Mouse (Mus musculus): ENCODE measurements around the gene Mfsd7a.
"Not testable (repeated sequence)": the region's sequence is repeated elsewhere in the genome, so short reads cannot be mapped to it uniquely, and the experiment has no call there.

The Mfsd7a gene

GRCm38 (mm10) chr5:108448785-108449668, at the start of gene Mfsd7a:
Mfsd7a (minus strand) TSS chr5:108448891.
- no peak for DNase-seq (ENCODE audit: low read depth)

- DNase-seq (ENCODE audit: low read depth), result not testable (repeated sequence)
Observed at GRCm38 (mm10) chr5:108486148-108486547, 37.5 kb upstream of the Mfsd7a start.

DNA sequence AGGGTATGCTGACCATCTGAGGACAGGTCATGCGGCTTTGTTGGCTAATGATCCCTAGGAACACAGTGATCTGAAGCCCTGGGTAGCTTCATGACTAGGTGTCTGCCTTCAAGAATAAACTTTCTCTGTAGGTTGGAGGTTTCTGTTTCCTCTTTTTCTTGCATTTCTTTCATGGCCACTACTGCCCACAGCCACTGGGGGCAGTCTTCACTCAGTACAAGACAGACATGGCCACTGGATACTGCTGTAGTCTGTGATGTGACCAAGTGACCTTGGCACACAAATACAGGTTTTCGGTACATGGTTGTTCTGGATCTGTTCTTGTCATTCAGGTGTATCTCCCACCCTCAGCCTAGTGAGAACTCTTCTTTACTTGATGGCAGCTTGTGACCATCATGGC, 36.5 kb upstream of the Mfsd7a start:
- DNase-seq (ENCODE audit: low read depth), result peak; percentile 72

DNA sequence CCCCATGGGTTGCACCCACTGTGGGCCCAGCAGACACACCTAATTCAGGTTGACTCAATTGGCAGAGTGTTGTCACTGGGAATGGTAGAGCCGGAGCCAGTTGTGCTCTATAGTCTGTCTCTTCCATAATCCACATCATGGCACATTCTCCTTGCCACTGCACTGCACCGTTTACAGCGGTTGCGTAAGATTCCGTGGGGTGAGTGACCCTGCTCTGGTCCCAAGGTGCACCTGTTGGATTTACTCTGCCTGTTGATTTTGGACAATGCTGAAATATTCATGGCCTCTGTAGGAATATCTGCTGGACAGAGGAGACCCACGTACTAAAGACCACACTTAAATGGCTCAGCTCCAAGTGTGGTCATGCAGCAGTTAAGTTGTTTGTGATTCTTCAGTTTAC, 34.3 kb upstream of the Mfsd7a start:
- no peak for DNase-seq (ENCODE audit: low read depth)

DNA sequence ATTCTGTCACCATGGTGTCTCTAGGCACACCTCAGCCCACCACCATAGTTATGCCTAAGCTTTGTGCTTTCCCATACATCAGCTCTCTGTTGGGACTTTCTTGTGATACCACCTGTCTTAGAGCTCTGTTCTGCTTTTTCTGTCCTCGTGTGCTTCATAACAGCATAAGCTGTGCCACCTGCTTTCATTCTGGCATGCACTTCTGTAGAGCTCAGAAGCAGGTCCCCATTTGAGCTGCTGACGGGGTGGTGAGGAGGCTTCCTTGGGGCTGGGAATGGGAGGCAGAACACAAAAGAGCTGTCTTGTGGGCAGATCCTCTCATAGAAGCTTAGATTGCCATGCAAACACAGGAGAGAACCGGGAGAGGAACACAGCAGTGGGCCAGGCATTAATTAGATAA, 27.3 kb upstream of the Mfsd7a start:
- no peak for DNase-seq (ENCODE audit: low read depth)

DNA sequence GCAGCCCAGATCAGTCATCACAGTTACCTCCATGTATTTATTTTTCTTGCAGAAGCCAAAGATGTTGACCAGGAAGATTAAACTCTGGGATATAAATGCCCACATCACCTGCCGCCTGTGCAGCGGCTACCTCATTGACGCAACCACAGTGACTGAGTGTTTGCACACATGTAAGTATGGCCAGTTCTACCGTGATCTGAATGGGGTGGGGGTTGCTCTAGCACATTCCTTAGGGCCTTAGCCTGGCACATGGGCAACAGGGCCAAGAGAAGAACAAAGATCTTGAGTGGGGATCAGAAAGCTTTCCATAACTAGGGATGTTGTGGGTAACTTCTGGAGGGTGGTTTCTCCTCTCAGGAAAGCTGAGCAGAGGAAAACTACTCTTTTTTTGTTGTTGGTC, 25.0 kb upstream of the Mfsd7a start:
- DNase-seq (ENCODE audit: low read depth), result no peak

DNA sequence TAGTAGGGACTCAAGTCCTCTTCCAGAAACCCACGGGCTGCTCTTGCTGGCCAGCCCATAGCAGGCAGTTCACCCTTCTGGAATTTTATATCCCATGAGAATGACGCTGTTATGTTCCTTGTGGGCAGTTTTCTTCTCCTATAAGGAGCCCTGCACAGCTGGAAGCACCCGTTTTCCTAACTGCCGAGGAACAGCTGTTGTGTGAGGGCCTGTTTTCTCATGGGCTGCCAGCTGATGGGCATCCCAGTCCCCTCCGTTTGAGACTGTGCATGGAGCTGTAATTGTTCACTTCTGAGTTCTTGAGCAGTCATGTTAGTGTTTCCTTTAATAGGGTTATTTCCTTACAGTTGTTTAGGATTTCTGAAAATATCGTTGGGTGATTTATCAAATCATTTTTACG, 20.9 kb upstream of the Mfsd7a start:
- DNase-seq (ENCODE audit: low read depth), result no peak

GRCm38 (mm10) chr5:108466647-108467046, 18.0 kb upstream of the Mfsd7a start:
- DNase-seq (ENCODE audit: low read depth), result peak; percentile 21

DNA sequence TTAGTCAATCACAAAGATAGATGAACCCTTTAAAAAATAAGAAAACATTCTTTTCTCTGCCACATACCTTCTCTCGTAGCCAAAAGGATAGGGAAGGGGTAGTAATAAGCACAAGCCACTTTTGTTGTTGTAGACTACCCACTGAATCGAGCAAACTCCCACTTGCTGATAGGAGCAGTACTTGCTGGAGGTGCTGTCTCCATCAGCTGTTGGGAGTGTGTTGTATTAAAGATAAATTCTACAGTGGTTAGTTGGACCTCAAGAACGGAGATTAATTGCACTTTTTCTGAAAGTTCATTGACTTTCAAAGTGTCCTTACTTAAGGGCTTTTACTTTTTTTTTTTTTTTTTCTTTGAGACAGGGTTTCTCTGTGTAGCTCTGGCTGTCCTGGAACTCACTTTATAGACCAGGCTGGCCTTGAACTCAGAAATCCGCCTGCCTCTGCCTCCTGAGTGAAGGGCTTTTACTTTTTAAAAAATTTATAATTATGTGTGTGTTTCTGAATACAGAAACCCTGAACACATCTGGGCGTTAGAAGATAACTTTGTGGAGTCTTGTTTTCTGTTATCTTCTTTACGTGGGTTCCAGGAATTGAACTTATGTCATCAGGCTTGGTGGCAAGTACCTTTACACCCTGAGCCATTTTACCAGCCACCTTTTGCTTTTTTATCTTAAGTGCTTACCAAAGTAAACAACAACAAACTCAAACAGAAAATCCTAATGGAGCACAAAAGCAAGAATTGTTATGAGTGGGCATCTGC, 16.6 kb upstream of the Mfsd7a start:
- DNase-seq (ENCODE audit: low read depth), result no peak

- DNase-seq (ENCODE audit: low read depth), result no peak
Observed at GRCm38 (mm10) chr5:108462446-108462845, 13.8 kb upstream of the Mfsd7a start.

GRCm38 (mm10) chr5:108461082-108462065, 12.7 kb upstream of the Mfsd7a start, which contains the start of gene Pcgf3:
Pcgf3 (plus strand) TSS chr5:108461232.
- peak; percentile 95 for DNase-seq (ENCODE audit: low read depth)

DNA sequence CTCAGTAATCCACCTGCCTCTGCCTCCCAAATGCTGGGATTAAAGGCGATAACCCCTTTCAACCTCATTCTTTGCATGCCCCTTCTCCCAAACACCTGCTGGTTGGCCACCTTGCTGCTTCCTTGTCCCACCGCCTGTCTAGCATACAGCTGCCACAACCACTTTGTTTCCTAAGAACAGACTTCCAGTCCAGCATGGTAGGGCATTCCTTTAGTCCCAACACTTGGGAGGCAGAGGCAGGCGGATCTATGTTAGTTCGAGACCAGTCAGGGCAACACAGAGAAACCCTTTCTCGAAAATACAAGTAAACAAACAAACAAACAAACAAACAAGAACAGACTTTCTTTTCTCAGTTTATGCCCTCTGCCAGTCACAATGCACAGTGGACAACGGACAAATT, 11.8 kb upstream of the Mfsd7a start:
- no peak for DNase-seq (ENCODE audit: low read depth)

DNA sequence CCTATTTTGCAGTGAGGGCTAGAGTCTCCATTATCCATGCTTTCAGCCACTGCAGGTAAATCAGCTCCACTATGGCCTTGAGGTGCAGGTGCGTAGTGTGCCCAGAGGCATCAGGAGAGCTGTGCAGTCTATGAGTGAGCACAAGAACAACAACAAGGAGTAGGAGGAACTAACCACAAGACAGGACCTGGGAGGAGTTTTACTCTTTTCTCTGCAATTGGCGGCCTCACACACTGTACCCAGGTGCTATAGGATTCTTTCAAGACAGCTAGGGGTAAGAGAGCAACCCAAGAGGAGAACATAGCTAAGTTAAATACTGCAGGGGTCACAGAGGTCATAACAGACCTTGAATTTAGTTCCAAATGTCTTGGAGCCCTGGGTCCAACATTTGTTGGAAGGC, 10.0 kb upstream of the Mfsd7a start:
- no peak for DNase-seq (ENCODE audit: low read depth)

GRCm38 (mm10) chr5:108454094-108454493, 5.4 kb upstream of the Mfsd7a start:
- no peak for DNase-seq (ENCODE audit: low read depth)

- no peak for DNase-seq (ENCODE audit: low read depth)
Observed at GRCm38 (mm10) chr5:108452422-108452821, 3.7 kb upstream of the Mfsd7a start.

- no peak for DNase-seq (ENCODE audit: low read depth)
Observed at GRCm38 (mm10) chr5:108451611-108452010, 2.9 kb upstream of the Mfsd7a start.

- no peak for DNase-seq (ENCODE audit: low read depth)
Observed at GRCm38 (mm10) chr5:108450837-108451540, 2.3 kb upstream of the Mfsd7a start.

DNA sequence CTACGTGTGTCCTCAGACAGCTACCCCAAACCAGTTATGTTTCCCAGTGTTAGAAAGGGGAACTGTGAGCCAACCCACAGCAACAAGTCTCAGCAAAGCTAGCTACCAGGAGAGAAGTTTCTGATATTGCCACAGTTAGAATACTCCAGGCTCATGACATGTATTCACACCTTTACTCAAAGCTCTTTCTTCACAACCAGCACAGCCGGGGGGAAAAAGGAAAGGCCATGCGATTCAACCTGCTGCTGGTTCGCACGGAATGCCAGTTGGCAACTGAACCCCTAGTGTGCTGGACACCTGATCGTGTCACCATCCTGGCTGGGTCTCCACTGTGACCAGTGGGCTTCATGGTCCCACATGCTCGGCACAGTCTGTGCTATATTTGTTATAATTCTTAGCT, 834 bp downstream of the Mfsd7a start:
- no peak for DNase-seq (ENCODE audit: low read depth)

GRCm38 (mm10) chr5:108446973-108447372, 1.7 kb downstream of the Mfsd7a start:
- DNase-seq (ENCODE audit: low read depth), result peak; percentile 68

GRCm38 (mm10) chr5:108436101-108436500, 12.6 kb downstream of the Mfsd7a start:
- DNase-seq (ENCODE audit: low read depth), result no peak

All from 416B (cell line).